Mouse (Mus musculus) kidney, adult 8-10 months (tissue): ENCODE results near the gene Ffar3.
"Not testable (repeated sequence)": the region's sequence is repeated elsewhere in the genome, so short reads cannot be mapped to it uniquely, and the experiment has no call there.

Experiments
- DNase-seq, 2 experiments: peaks; one replicate each; pipeline ENCODE4 v3.0.0; 2022

Gene Ffar3

GRCm38 (mm10) chr7:30842092-30842491 lies 13.9 kb downstream of the Ffar3 start:
- DNase-seq, result no peak

- no peak for DNase-seq
Observed at GRCm38 (mm10) chr7:30841379-30841778, 14.6 kb downstream of the Ffar3 start.

DNA sequence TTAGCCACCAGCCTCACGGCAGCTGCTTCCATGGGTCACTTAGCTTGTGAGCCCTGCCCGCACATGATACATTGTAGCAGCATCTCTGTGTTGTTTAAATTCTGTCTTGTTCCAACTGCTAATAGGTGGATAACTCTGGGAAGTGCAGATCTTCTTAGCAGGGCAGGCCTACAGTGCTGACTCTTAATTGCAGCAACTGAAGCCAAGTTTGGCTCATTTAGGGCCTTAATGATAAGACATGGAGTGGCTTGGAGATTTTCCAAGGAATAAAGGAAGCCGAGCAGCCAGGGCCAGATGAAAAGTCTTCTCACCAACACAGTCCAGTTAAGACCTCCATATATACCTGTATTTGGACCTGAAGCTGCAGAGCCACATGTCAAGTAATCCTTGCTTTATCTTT lies 15.7 kb downstream of the Ffar3 start:
- no peak for DNase-seq

- DNase-seq, result no peak
Observed at GRCm38 (mm10) chr7:30837277-30837676, 18.7 kb downstream of the Ffar3 start.

DNA sequence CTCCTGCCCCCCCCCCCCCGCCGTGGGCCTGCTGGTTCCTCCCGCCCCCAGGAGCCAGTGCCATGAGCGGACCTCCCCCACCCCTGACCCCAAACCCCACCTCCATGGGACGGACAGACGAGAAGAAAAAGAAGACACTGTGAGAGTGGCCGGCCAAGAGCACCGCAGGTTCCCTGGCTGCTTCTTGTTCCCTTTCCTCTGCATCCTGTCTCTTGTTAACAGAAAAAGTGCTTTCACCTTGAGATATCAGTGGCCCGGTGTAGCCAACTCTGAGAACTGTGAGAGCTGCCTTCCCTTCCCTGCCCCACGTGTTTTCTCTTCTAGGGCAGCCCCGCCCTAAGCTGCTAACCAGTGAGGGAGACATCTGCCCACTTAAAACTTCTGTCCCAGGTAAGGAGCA lies 23.3 kb downstream of the Ffar3 start:
- not testable (repeated sequence) for DNase-seq

DNA sequence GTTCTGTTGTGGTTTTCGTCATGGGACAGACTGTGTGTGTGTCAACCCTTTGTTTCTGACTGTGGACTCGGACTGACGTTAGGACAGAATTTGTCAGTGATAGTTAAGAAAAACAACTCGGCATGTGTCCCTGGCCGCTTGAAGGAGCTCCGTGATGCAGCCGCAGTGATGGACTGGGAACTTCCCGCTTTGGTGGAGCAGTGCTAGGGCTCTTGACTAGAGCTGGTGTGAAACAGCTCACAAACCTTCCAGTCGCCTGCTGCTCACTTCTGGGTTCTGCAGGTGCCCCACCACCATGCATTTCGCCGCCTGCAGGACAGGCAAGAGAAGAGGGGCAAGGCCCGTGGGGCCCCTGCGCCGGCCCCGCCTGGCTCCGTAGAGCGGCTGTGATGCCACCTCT lies 23.7 kb downstream of the Ffar3 start:
- no peak for DNase-seq

- DNase-seq, result no peak
Observed at GRCm38 (mm10) chr7:30829428-30829827, 26.6 kb downstream of the Ffar3 start.

GRCm38 (mm10) chr7:30828871-30829270 lies 27.1 kb downstream of the Ffar3 start:
- DNase-seq, result not testable (repeated sequence)

DNA sequence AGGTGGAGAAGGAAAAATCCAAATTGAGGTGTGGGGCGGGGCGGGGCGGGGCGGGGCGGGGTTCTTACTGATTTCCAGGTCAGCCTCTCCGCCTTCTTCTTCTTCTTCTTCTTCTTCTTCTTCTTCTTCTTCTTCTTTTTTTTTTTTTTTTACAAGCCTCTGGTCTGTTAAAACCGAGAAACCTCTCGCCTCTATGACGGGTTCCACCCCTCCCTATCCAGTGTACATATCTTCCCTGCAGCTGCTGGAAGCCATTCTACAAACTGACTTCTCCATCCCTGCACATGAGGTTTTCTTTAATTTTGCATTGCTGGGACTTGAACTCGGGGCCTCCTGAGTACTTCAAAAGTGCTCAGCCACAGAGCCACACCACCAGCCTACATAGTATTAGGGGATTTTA lies 29.3 kb downstream of the Ffar3 start:
- no peak for DNase-seq

DNA sequence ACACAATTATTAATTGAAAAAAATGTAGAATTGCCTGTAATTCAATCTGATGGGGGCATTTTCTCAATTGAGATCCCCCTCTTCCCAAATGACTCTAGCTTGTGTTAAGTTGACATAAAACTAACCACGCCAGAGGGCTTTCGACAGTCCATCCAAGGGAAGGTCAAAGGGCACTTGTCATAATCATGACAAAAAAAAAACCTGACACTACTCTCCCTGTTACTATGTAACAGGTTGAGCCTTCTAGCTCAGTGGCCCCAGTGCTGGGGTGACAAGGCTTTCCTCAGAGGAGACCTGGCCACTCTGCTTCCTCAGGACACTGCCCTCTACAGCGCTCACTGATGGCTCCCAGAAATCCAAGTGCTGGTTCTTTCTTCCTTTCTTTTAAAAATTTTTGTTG lies 31.7 kb downstream of the Ffar3 start:
- no peak for DNase-seq

- no peak for DNase-seq
Observed at GRCm38 (mm10) chr7:30823675-30824074, 32.3 kb downstream of the Ffar3 start, which contains the start of gene Ffar2. TSS of gene Ffar2 (minus strand) at chr7:30823775.

GRCm38 (mm10) chr7:30821532-30821931 lies 34.4 kb downstream of the Ffar3 start:
- DNase-seq, result peak in 1 of 2 experiments; percentile 17

GRCm38 (mm10) chr7:30820854-30821445 lies 35.0 kb downstream of the Ffar3 start:
- no peak for DNase-seq

GRCm38 (mm10) chr7:30820131-30820530 lies 35.8 kb downstream of the Ffar3 start:
- no peak for DNase-seq

DNA sequence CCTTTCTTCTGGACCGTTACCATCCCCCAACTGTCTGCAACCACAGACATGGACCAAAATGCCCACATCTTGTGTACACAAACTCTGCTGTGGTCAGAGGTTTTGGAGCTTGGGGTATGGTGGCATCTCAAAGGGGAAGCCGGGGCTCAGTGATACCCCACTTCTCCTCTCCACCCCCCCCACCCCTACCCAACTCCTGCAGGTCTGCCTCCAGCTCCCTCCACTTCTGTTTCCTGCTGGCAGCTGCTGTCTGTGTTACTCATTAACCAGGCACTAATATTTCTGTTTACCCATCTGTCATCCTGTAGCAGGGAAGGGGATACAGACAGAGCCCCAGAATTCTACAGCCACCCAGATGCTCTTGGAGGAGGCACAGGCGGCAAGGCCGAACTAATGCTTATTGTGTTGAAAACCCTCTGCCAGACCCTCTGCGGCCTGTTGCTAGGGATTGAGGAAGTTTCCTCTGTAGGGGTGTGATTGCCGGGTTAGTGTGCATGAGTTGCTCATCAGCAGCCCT lies 43.6 kb downstream of the Ffar3 start:
- peak in 1 of 2 experiments; percentile 25 for DNase-seq

DNA sequence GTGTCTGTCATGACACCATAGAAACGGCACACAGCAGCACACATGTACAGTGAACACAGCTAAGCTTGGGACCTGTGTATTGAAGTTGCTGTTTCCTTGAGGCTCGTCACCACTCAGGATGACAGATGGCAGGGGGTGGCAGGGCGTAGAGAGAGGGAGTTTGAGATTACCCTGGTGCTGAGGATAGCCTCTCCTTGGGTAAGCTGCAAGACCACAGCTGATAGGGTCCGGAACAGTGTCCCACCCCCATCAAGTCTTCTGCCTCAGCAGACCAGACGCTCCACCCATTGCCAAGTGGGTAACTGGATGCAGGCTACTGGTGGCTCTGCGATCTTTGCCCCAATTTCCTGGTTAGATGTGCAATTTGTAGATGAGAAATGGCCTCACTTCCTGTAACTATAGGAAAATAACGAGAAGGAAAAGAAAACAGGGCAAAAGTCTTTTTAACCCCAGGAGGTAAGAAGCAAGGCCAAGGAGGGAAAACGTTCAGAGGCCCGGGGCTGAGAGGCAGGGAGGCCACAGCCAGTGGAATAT lies 44.2 kb downstream of the Ffar3 start:
- DNase-seq, result no peak

GRCm38 (mm10) chr7:30810319-30810718 lies 45.7 kb downstream of the Ffar3 start:
- no peak for DNase-seq

DNA sequence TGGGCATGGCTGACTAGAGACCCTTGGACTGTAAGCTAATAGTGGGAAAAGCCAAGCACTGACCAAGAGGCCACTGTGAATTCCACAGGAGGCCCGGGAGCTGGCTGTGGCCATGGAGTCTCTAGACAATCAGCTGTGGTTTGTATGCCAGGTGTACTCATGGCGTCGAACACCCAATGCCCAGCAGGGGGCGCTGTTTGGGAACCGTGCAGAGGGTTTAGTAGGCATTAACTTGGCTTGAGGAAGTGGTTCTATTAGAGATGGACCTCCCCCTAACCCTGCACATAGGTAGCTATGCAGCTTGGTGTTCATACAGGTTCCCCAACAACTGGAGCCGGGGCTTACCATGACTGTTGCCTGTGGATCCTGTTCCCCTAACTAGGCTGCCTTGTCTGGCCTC lies 50.1 kb downstream of the Ffar3 start:
- DNase-seq, result peak in 1 of 2 experiments; percentile 35
